In genomic region chr16:10327563-10328333, GRCm38 (mm10) we compare ENCODE assay signal across 12 mouse cellular contexts. TPM values are rescaled to one million over a fixed set of nuclear protein-coding genes. Genes with fewer than 3 reads are reported as not detected.
A peak's percentile ranks its signal among the peaks of the same experiment; 100 is the strongest.
DNase-seq lines count a peak whose midpoint lies in the region; ATAC-seq and TF ChIP-seq lines count a peak whose summit lies in the region.
"Had no signal": no experiment of that assay in that cellular context is flagged by ENCODE, and none has a peak within 500 bp of the region (broad histone marks: within the 10 kb centered on the region; RNA-seq: fewer than 3 reads in every experiment).

No protein-coding gene starts in this region.

- DNase-seq in heart, adult 11 months: peak; percentile 78
- no peak for DNase-seq in heart, postnatal 25 days (ENCODE audit: low spot score)
- DNase-seq in kidney, postnatal 0 days (ENCODE audit: low spot score): peak; percentile 67
- DNase-seq in spleen, postnatal 10 days (ENCODE audit: low spot score in 2 of 2): no peak
- DNase-seq in neural tube, embryonic 10.5 days (ENCODE audit: extremely low spot score, low spot score): no peak
- no peak for DNase-seq in Muller cell, postnatal 12 days (ENCODE audit: inconsistent ontology term)
- DNase-seq: cerebellum, adult 9-11 months had no signal

- WGBS in kidney, postnatal 0 days: 33% methylated on average over 13 of the region's 13 CpGs
- 61% methylated on average over 13 of the region's 13 CpGs for WGBS in liver, embryonic 12.5 days (ENCODE audit: insufficient replicate concordance)
- 49% methylated on average over 13 of the region's 13 CpGs for WGBS in stomach, embryonic 16.5 days

- ATAC-seq in kidney, postnatal 0 days (replicated peaks; ENCODE audit: low FRiP score, low read depth): peak; percentile 80
- peak; percentile 65; the same call in 1 of the 2 replicates for ATAC-seq in liver, embryonic 12.5 days
- peak; percentile 69 for ATAC-seq in stomach, embryonic 16.5 days (ENCODE audit: insufficient read depth, low FRiP score)
- ATAC-seq: activated CD4-positive, CD25-positive, alpha-beta regulatory T cell, adult 4 months had no signal

- TF ChIP-seq CTCF in kidney, postnatal 0 days (IDR thresholded peaks at IDR 0.05; ENCODE audit: low read depth): no peak

- H3K27ac ChIP-seq in kidney, postnatal 0 days: peak overlapping the region; percentile 54; the same call in 1 of the 2 replicates
- H3K27ac ChIP-seq in liver, embryonic 12.5 days: peak overlapping the region; percentile 37
- peak overlapping the region; percentile 54 for H3K27ac ChIP-seq in stomach, embryonic 16.5 days (ENCODE audit: low read length)
- H3K27ac ChIP-seq: embryonic facial prominence, embryonic 12.5 days had no signal

- intact Hi-C loops in heart, postnatal 25 days (cut with DNase I): loop anchor here (5.0 kb wide), 1 partner anchor 40 kb away; no protein-coding TSS in a partner anchor

- no peaks in the 10 kb centered on the region for H3K36me3 ChIP-seq in kidney, postnatal 0 days (ENCODE audit: insufficient read depth, low read length)
- H3K36me3 ChIP-seq in liver, embryonic 12.5 days: no peaks in the 10 kb centered on the region
- no peaks in the 10 kb centered on the region for H3K36me3 ChIP-seq in stomach, embryonic 16.5 days (ENCODE audit: control insufficient read depth, insufficient read depth, low read length)
- H3K36me3 ChIP-seq: embryonic facial prominence, embryonic 12.5 days had no signal

- H3K4me1 ChIP-seq in kidney, postnatal 0 days (replicated peaks; ENCODE audit: insufficient read depth, low read length): no peaks in the 10 kb centered on the region
- H3K4me1 ChIP-seq in liver, embryonic 12.5 days: 0 out of 2 replicates have a peak, but pooled peaks cover 2% of the 10 kb centered on the region
- H3K4me1 ChIP-seq in stomach, embryonic 16.5 days (ENCODE audit: control insufficient read depth, insufficient read depth, low read length): peaks cover 7% of the 10 kb centered on the region; the same call in 1 of the 2 replicates
- H3K4me1 ChIP-seq: embryonic facial prominence, embryonic 12.5 days had no signal

- H3K27me3 ChIP-seq in kidney, postnatal 0 days (ENCODE audit: insufficient read depth, low read length): no peaks in the 10 kb centered on the region
- no peaks in the 10 kb centered on the region for H3K27me3 ChIP-seq in liver, embryonic 12.5 days (replicated peaks)
- H3K27me3 ChIP-seq in stomach, embryonic 16.5 days (ENCODE audit: control insufficient read depth, insufficient read depth, low read length): no peaks in the 10 kb centered on the region
- H3K27me3 ChIP-seq: embryonic facial prominence, embryonic 12.5 days had no signal

- no peak overlapping the region for H3K4me3 ChIP-seq in kidney, postnatal 0 days (replicated peaks; ENCODE audit: low read depth, low read length)
- no peak overlapping the region for H3K4me3 ChIP-seq in liver, embryonic 12.5 days
- no peak overlapping the region for H3K4me3 ChIP-seq in stomach, embryonic 16.5 days (replicated peaks; ENCODE audit: low read length)
- H3K4me3 ChIP-seq: embryonic facial prominence, embryonic 12.5 days had no signal

- H3K9me3 ChIP-seq in kidney, postnatal 0 days (replicated peaks; ENCODE audit: low read length): no peaks in the 10 kb centered on the region
- no peaks in the 10 kb centered on the region for H3K9me3 ChIP-seq in liver, embryonic 12.5 days (replicated peaks)
- no peaks in the 10 kb centered on the region for H3K9me3 ChIP-seq in stomach, embryonic 16.5 days (replicated peaks; ENCODE audit: control insufficient read depth, low read length)
- H3K9me3 ChIP-seq: embryonic facial prominence, embryonic 12.5 days had no signal

- no peak overlapping the region for H3K4me2 ChIP-seq in kidney, postnatal 0 days (ENCODE audit: low read length)
- H3K4me2 ChIP-seq in liver, embryonic 12.5 days: no peak overlapping the region
- H3K4me2 ChIP-seq in stomach, embryonic 16.5 days (ENCODE audit: low read depth, low read length): no peak overlapping the region
- H3K4me2 ChIP-seq: embryonic facial prominence, embryonic 12.5 days had no signal

- H3K9ac ChIP-seq in kidney, postnatal 0 days (ENCODE audit: low read depth, low read length): no peak overlapping the region
- H3K9ac ChIP-seq in liver, embryonic 12.5 days: no peak overlapping the region
- H3K9ac ChIP-seq in stomach, embryonic 16.5 days (ENCODE audit: low read length): no peak overlapping the region
- H3K9ac ChIP-seq: embryonic facial prominence, embryonic 12.5 days had no signal

RNA-seq across cellular contexts. Expression of gene Emp2, which starts 14.0 kb away (rescaled TPM):
- total RNA-seq in heart, postnatal 25 days (2021): 10 to 100 TPM; 38.4 to 44.1 TPM
- polyA plus RNA-seq in kidney, postnatal 0 days (2015; fragmentation: Nextera tagmentation; extraction: Ambion mirVana): 17.6 and 19.7 TPM in 2 replicates
- 5.4 and 5.7 TPM in 2 replicates for polyA plus RNA-seq in liver, embryonic 12.5 days (2016; fragmentation: Nextera tagmentation; extraction: Ambion mirVana)
- polyA plus RNA-seq in stomach, embryonic 16.5 days (2015; fragmentation: Nextera tagmentation; extraction: Ambion mirVana): 83.5 and 110 TPM in 2 replicates
- total RNA-seq: monocyte, adult 5-6 weeks had no signal

Comparison
In these comparisons a context has a peak if more than half of its experiments do, and no peak if none do; other contexts are left out.
1. DNase-seq: peak in heart, adult 11 months (single experiment) and kidney, postnatal 0 days (single experiment); none in heart, postnatal 25 days (single experiment), spleen, postnatal 10 days (0 of 2), neural tube, embryonic 10.5 days (single experiment) and Muller cell, postnatal 12 days (single experiment).
2. Peak in every context shown above with its lines, with median percentiles within 50 percentile points of each other: ATAC-seq and H3K27ac ChIP-seq.